Mouse (Mus musculus) forebrain, embryonic 16.5 days (tissue): ENCODE results near the gene Dcxr. TPM values are rescaled to one million over a fixed set of nuclear protein-coding genes. Genes with fewer than 3 reads are reported as not detected.
A peak's percentile ranks its signal among the peaks of the same experiment; 100 is the strongest.

Experiments used
- ATAC-seq: fragments of 200-750 bp; cut with Nextera tagmentation; 2 replicates; pipeline ENCODE4 v1.8.0; 2017; ENCODE audit warnings: mild to moderate bottlenecking, moderate library complexity
- H3K27ac ChIP-seq: fragments of 300-500 bp; sonication (generic); 2 replicates; pipeline ENCODE4 v1.5.1; 2014; ENCODE audit warnings: low read length, control low read depth
- H3K27me3 ChIP-seq: fragments of 300-500 bp; sonication (generic); replicated peaks from 2 replicates; pipeline ENCODE4 v1.6.1; 2014; ENCODE audit warnings: low read length; ENCODE audit not compliant: control insufficient read depth, insufficient read depth
- H3K36me3 ChIP-seq: fragments of 300-500 bp; sonication (generic); 2 replicates; pipeline ENCODE4 v1.6.1; 2014; ENCODE audit not compliant: control insufficient read depth, insufficient read depth
- H3K4me1 ChIP-seq: fragments of 300-500 bp; sonication (generic); replicated peaks from 2 replicates; pipeline ENCODE4 v1.6.1; 2014; ENCODE audit warnings: low read length; ENCODE audit not compliant: control insufficient read depth, insufficient read depth
- H3K4me2 ChIP-seq: fragments of 300-500 bp; sonication (generic); 2 replicates; pipeline ENCODE4 v1.6.1; 2014; ENCODE audit warnings: mild to moderate bottlenecking, low read length, control low read depth
- H3K4me3 ChIP-seq: fragments of 300-500 bp; sonication (generic); replicated peaks from 2 replicates; pipeline ENCODE4 v1.5.1; 2014; ENCODE audit warnings: mild to moderate bottlenecking, low read length, control low read depth
- H3K9ac ChIP-seq: fragments of 300-500 bp; sonication (generic); replicated peaks from 2 replicates; pipeline ENCODE4 v1.6.1; 2014; ENCODE audit warnings: low read depth, low read length, control low read depth
- H3K9me3 ChIP-seq: fragments of 300-500 bp; sonication (generic); 2 replicates; pipeline ENCODE4 v1.6.1; 2016; ENCODE audit warnings: low read length; ENCODE audit not compliant: control insufficient read depth
- WGBS: fragments of 180-500 bp; shearing (Covaris S2); extraction: QIAGEN DNeasy Blood & Tissue Kit; methylation state at CpG from one replicate; pipeline ENCODE4 v1.1.7; 2014; 5-methylcytosine and 5-hydroxymethylcytosine counted together
- polyA plus RNA-seq: library from polyadenylated mRNA; unstranded; fragments of >200 nt; fragmentation: Nextera tagmentation; extraction: Ambion mirVana; gene quantifications from 2 replicates; pipeline ENCODE4 v1.2.1, GENCODE M21; 2015

The Dcxr gene
- polyA plus RNA-seq, 1 experiment from 2014 or later, result 7.6 TPM

DNA sequence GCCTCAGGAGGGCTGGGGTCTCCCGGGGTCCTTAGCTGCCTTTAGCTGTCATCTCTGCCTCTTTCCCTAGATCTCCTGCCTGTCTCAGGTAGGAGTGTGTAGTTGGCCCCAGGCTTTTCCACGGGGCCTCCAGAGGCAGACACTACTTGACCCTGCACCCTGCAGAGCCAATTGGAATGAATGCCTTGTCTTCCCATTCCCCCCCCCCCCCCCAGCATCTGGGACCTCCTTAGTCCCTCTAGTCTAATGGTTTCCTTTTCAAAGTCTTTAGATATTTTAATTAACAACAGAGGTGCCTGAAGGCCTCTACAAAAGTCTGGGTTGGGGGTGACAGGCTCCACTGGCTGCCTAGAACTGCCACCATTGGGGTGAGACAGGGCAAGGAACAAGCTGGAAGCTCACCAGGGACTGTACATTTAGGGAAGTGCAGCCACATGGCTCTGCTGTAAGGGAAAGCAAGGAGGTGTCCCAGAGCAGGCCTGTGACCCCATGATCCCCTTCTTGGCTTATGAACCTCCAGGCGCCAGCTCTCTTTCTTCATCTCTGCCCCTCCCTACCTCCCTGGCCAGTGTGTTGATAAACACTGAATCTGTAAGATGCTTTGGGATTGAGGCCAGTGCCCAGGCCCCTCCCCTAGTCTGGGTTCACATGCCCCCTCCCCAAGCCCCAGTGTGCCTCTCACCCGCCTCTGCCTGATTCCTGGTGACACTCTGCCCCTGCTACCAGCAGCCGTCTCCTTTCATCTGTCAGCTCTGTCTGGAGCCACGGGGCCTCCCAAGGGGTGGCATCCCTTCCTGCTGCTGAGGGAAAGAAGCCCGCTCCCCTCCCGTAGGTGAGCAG is 22.4 kb downstream of the Dcxr start:
- no peak overlapping the region for H3K27ac ChIP-seq
- H3K9me3 ChIP-seq, result no peaks in the 10 kb centered on the region
- H3K27me3 ChIP-seq, result no peaks in the 10 kb centered on the region
- H3K9ac ChIP-seq, result no peak overlapping the region
- peaks cover 7% of the 10 kb centered on the region; the same call in 1 of the 2 replicates for H3K36me3 ChIP-seq
- WGBS, result 20% methylated on average over 8 of the region's 8 CpGs
- no peak overlapping the region for H3K4me3 ChIP-seq
- peaks cover 13% of the 10 kb centered on the region for H3K4me1 ChIP-seq
- no peak overlapping the region for H3K4me2 ChIP-seq
- ATAC-seq, result no peak

DNA sequence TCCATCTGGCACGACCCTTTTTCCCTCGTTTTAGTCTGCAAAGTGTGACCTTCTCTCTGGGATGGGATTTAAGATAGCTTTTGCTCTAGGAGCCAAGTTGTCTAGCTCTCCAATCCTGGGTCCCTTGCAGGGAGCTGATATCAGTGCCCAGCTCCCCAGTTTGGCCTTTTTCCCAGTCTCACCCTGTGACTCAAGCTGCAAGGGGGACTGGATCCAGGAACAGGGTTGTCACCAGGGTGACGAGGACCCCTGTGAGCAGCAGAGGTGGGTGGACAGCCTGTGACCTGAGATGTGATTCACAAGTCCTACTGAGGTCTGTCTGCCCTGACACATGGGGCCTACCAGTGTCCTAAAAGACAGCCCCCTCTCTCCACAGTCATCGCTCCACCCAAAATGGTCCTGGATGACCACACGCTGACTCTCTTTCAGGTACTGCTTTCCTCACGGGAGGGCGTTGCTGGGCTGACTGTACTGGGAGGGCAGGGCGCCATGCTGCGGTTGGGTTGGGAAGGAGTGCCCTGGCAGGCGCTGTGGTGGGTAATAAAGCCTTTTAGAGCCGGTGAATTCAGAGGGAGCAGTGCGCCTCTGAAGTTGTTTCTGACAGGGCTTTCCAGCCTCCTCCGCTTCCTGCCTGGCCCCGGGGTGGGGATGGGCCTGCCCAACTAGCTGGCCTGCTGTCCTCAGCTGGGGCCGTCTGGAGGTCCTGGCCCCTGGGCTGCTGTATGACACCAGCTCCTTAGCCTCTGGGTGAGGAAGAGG is 23.2 kb downstream of the Dcxr start:
- H3K9me3 ChIP-seq, result no peaks in the 10 kb centered on the region
- H3K4me2 ChIP-seq, result no peak overlapping the region
- H3K36me3 ChIP-seq, result peaks cover 6% of the 10 kb centered on the region; the same call in 1 of the 2 replicates
- ATAC-seq, result no peak
- no peak overlapping the region for H3K4me3 ChIP-seq
- no peak overlapping the region for H3K27ac ChIP-seq
- H3K27me3 ChIP-seq, result no peaks in the 10 kb centered on the region
- H3K4me1 ChIP-seq, result peaks cover 13% of the 10 kb centered on the region
- no peak overlapping the region for H3K9ac ChIP-seq
- WGBS, result 44% methylated on average over 15 of the region's 15 CpGs

DNA sequence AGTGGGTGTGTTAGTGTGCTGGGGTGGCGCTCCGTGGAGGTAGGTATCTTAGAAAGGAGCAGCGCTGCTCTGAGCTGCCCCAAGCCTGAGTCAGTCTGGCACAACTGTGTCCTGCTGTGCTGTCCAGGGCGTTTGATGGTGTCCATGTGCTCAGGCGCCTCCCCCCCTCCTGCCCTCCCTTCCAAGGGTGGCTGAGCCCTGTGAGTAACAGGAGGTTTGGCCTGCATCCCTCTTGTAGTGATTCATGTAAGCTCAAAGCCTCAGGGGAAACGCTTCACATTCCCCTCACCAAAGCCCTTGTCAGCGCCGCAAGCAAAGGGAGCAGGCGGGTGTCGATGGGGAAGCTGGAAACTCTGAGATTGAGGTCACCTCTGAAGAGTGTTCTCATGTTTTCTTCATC is 29.3 kb downstream of the Dcxr start:
- 0 out of 2 replicates have a peak, but pooled peaks cover 4% of the 10 kb centered on the region for H3K36me3 ChIP-seq
- H3K9ac ChIP-seq, result no peak overlapping the region

DNA sequence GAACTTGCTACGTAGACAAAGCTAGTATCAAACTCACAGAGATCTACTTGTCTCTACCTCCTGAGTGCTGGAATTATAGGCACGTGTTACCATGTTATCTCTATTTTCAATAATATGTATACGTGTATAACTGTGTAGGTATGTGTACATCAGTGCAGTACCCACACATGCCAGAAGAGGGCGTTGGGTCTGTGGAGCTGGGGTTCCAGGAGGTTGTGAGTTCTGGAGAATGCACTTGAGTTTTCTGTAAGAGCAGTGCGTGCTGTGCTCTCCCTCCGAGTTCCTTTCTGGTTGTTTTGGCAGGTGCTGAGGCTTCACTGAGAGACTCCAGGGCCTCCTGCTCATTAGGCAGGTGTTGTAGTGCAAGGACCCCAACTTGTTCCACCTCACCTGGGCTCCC is 30.5 kb downstream of the Dcxr start:
- H3K4me1 ChIP-seq, result no peaks in the 10 kb centered on the region
- no peaks in the 10 kb centered on the region for H3K9me3 ChIP-seq
- no peaks in the 10 kb centered on the region for H3K27me3 ChIP-seq
- H3K4me3 ChIP-seq, result no peak overlapping the region
- H3K36me3 ChIP-seq, result 0 out of 2 replicates have a peak, but pooled peaks cover 4% of the 10 kb centered on the region
- no peak overlapping the region for H3K4me2 ChIP-seq
- 91% methylated on average over 6 of the region's 6 CpGs for WGBS
- H3K9ac ChIP-seq, result no peak overlapping the region
- ATAC-seq, result no peak
- H3K27ac ChIP-seq, result no peak overlapping the region

More for the DNA sequence above, 29.3 kb downstream of the Dcxr start:
- no peaks in the 10 kb centered on the region for H3K4me1 ChIP-seq
- no peaks in the 10 kb centered on the region for H3K27me3 ChIP-seq
- H3K27ac ChIP-seq, result no peak overlapping the region
- no peak overlapping the region for H3K4me2 ChIP-seq
- H3K9me3 ChIP-seq, result no peaks in the 10 kb centered on the region
- no peak for ATAC-seq
- 73% methylated on average over 10 of the region's 10 CpGs for WGBS
- H3K4me3 ChIP-seq, result no peak overlapping the region

DNA sequence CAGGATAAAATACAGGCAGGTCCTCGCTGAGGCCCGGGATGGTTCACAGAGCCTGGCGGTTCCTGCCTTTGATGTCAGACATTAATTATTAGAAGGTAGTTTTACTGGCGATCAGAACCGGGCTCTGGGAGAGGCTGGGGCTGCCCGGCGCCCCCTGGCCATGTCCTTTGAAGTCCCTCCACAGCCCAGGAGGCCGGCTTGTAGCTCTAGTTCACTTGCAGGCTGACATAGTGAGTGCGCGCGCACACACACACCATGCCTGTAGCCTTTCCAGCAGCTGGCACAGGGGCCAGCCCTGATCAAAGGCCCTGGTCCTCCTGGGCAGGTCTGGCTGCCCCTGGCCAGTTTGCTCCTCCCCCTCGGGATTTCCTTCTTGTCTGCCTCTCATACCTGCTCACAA is 31.4 kb downstream of the Dcxr start:
- ATAC-seq, result no peak
- H3K9me3 ChIP-seq, result no peaks in the 10 kb centered on the region
- 45% methylated on average over 12 of the region's 12 CpGs for WGBS
- no peaks in the 10 kb centered on the region for H3K27me3 ChIP-seq
- H3K36me3 ChIP-seq, result no peaks in the 10 kb centered on the region
- H3K9ac ChIP-seq, result no peak overlapping the region
- no peak overlapping the region for H3K4me2 ChIP-seq
- no peak overlapping the region for H3K4me3 ChIP-seq
- H3K27ac ChIP-seq, result peak overlapping the region; percentile 28; the same call in 1 of the 2 replicates
- H3K4me1 ChIP-seq, result no peaks in the 10 kb centered on the region

DNA sequence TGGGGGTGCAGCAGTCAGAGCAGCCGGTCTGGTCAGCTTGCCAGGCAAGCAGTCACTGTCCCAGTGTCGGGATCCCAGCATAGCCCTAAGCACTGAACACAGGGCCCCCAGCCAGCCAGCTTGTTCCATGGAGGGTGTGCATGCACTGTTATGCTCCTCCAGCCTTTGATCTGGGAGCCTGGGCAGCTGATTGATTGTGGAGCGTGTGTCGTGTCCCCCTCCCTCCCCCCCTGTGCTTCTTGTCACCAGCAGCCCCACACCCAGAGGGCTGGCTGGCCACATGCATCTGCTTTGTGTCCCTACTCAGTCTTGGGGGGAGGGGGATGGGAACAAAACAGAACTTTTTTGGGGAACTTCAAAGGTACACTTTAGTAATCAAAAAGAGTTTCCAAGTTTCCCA is 31.9 kb downstream of the Dcxr start:
- no peak overlapping the region for H3K4me3 ChIP-seq
- WGBS, result 39% methylated on average over 4 of the region's 4 CpGs
- H3K4me2 ChIP-seq, result no peak overlapping the region
- H3K9ac ChIP-seq, result no peak overlapping the region
- peaks cover under 1% of the 10 kb centered on the region; the same call in 1 of the 2 replicates for H3K36me3 ChIP-seq
- H3K4me1 ChIP-seq, result no peaks in the 10 kb centered on the region
- no peaks in the 10 kb centered on the region for H3K27me3 ChIP-seq
- H3K9me3 ChIP-seq, result no peaks in the 10 kb centered on the region
- peak; percentile 49 for ATAC-seq
- no peak overlapping the region for H3K27ac ChIP-seq

DNA sequence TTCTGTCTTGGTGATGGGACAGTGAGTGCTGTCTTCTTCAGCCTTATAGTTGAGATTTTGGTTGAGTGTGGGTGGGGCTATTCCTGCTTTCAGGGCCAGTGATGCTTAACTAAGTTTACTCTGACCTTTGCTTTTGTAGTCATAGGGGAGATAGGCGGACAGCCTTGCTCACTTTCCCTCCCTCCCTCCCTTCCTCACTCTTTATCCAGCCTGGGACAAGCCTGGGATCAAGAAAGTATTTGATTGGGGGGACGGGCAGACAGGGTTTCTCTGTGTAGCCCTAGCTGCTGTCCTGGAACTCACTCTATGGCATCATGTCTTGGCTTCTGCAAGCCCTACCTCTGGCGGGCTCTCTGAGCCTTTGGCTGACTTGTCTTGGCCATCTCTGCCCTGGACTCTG is 33.6 kb downstream of the Dcxr start:
- Histone ChIP-seq H3K36me3 (peaks cover 11% of the 10 kb centered on the region; the same call in 1 of the 2 replicates), H3K4me2 (no peak overlapping the region), H3K27me3 (no peaks in the 10 kb centered on the region), H3K9ac (no peak overlapping the region), H3K9me3 (no peaks in the 10 kb centered on the region), H3K4me1 (no peaks in the 10 kb centered on the region), H3K4me3 (no peak overlapping the region), H3K27ac (no peak overlapping the region)
- no peak for ATAC-seq
- WGBS, result 62% methylated on average over 3 of the region's 3 CpGs

DNA sequence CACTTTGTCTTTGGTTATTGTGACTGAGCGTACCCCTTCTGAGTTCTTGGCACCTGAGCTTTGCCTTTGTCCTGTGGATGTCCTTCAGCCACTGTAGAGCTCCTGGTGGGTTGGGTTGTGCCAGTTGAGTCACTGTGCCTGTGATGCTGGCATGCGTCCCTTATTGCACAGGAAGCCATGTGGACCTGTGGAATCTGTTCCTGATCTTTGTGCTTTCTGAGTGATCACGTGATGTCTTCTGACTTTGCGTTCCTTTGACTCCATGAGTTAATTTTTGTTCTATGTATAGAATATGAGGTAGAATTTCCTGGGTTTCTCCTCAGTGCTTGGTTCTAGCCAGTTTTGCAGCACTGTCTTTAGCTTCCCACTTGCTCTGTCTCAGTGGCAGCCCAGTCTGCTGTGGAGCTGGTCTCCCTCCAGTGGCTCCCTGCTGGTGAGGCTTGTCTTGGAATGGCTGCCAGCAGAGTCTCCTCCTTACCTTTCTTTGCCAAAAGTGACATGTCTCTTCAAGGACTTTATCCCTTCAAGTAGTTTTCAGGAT is 34.5 kb downstream of the Dcxr start:
- 94% methylated on average over 4 of the region's 4 CpGs for WGBS
- Histone ChIP-seq H3K9me3 (no peaks in the 10 kb centered on the region), H3K27me3 (no peaks in the 10 kb centered on the region), H3K27ac (no peak overlapping the region), H3K36me3 (peaks cover 11% of the 10 kb centered on the region; the same call in 1 of the 2 replicates), H3K4me2 (no peak overlapping the region), H3K9ac (no peak overlapping the region), H3K4me3 (no peak overlapping the region), H3K4me1 (no peaks in the 10 kb centered on the region)
- ATAC-seq, result no peak

DNA sequence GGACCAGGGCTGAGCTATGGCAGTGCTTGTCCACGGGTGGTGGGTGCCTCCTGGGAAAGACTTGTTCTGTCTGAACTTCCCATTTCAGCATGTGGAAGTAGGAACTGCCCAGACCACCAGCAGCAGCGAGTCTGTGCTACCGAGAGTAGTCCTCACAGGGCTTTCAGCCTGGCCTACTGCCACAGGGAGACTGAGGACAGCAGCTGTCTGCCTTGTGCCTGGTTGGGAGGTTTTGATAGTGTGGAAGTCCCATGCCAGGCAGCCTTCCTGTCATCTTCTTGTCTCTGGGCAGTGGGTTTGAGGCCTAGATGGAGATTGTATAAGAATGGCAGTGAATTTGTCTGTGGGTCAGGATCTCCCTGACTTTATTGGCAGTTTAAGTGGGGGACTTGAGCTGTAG is 37.7 kb downstream of the Dcxr start:
- Histone ChIP-seq H3K9me3 (no peaks in the 10 kb centered on the region), H3K27me3 (no peaks in the 10 kb centered on the region), H3K27ac (no peak overlapping the region), H3K4me3 (no peak overlapping the region), H3K4me1 (no peaks in the 10 kb centered on the region), H3K4me2 (no peak overlapping the region), H3K36me3 (peaks cover 11% of the 10 kb centered on the region; the same call in 1 of the 2 replicates), H3K9ac (no peak overlapping the region)
- 91% methylated on average over 3 of the region's 3 CpGs for whole genome bisulfite sequencing
- no peak for ATAC-seq
